Mouse (Mus musculus): ENCODE results near the gene Spry2. TPM values are rescaled to one million over a fixed set of nuclear protein-coding genes. Genes with fewer than 3 reads are reported as not detected.
A peak's percentile ranks its signal among the peaks of the same experiment; 100 is the strongest.

Spry2 gene
- polyA plus RNA-seq, 1 experiment from 2014 or later: 20.8 TPM

- no peaks in the 10 kb centered on the region for H3K27me3 ChIP-seq (replicated peaks)
- no peak for ATAC-seq (ENCODE audit: low FRiP score, low read depth)
- no peak overlapping the region for H3K9ac ChIP-seq
- no peaks in the 10 kb centered on the region for H3K36me3 ChIP-seq
- 87% methylated on average over 7 of the region's 7 CpGs for WGBS
- peaks cover 3% of the 10 kb centered on the region; the same call in 1 of the 2 replicates for H3K4me1 ChIP-seq
- no peak overlapping the region for H3K27ac ChIP-seq
- no peak overlapping the region for H3K4me2 ChIP-seq (replicated peaks)
- no peaks in the 10 kb centered on the region for H3K9me3 ChIP-seq
- H3K4me3 ChIP-seq: no peak overlapping the region
Measured at GRCm38 (mm10) chr14:105902807-105903206, 6.2 kb upstream of the Spry2 start.

GRCm38 (mm10) chr14:105900841-105901240 is 4.2 kb upstream of the Spry2 start:
- ATAC-seq (ENCODE audit: low FRiP score, low read depth): no peak
- WGBS: 98% methylated on average over 3 of the region's 3 CpGs
- Histone ChIP-seq H3K4me3 (no peak overlapping the region), H3K27ac (no peak overlapping the region), H3K9me3 (no peaks in the 10 kb centered on the region), H3K4me2 (replicated peaks) (no peak overlapping the region), H3K9ac (no peak overlapping the region), H3K27me3 (replicated peaks) (no peaks in the 10 kb centered on the region), H3K36me3 (no peaks in the 10 kb centered on the region), H3K4me1 (peaks cover 3% of the 10 kb centered on the region; the same call in 1 of the 2 replicates)

GRCm38 (mm10) chr14:105899116-105899515 is 2.5 kb upstream of the Spry2 start:
- Histone ChIP-seq H3K36me3 (no peaks in the 10 kb centered on the region), H3K27me3 (replicated peaks) (no peaks in the 10 kb centered on the region), H3K9ac (no peak overlapping the region), H3K4me1 (peaks cover 7% of the 10 kb centered on the region; the same call in 1 of the 2 replicates), H3K9me3 (no peaks in the 10 kb centered on the region), H3K27ac (no peak overlapping the region), H3K4me2 (replicated peaks) (peak overlapping the region; percentile 94), H3K4me3 (peak overlapping the region; percentile 84)
- ATAC-seq (ENCODE audit: low FRiP score, low read depth): no peak
- 3% methylated on average over 11 of the region's 11 CpGs for WGBS

GRCm38 (mm10) chr14:105898266-105899111 is 1.9 kb upstream of the Spry2 start:
- H3K4me3 ChIP-seq: peak overlapping the region; percentile 84
- peak overlapping the region; percentile 53; the same call in 1 of the 2 replicates for H3K27ac ChIP-seq
- H3K9me3 ChIP-seq: no peaks in the 10 kb centered on the region
- H3K4me2 ChIP-seq (replicated peaks): peak overlapping the region; percentile 94
- H3K9ac ChIP-seq: peak overlapping the region; percentile 80
- peak; percentile 6 for ATAC-seq (ENCODE audit: low FRiP score, low read depth)
- H3K27me3 ChIP-seq (replicated peaks): no peaks in the 10 kb centered on the region
- WGBS: under 1% methylated on average over 58 of the region's 58 CpGs
- peaks cover 14% of the 10 kb centered on the region; the same call in 1 of the 2 replicates for H3K4me1 ChIP-seq
- H3K36me3 ChIP-seq: no peaks in the 10 kb centered on the region

- peak overlapping the region; percentile 97 for H3K27ac ChIP-seq
- H3K9ac ChIP-seq: peak overlapping the region; percentile 80
- 2% methylated on average over 13 of the region's 28 CpGs for WGBS
- no peaks in the 10 kb centered on the region for H3K9me3 ChIP-seq
- H3K4me3 ChIP-seq: peak overlapping the region; percentile 84
- H3K4me2 ChIP-seq (replicated peaks): peak overlapping the region; percentile 94
- peak; percentile 69 for ATAC-seq (ENCODE audit: low FRiP score, low read depth)
- no peaks in the 10 kb centered on the region for H3K27me3 ChIP-seq (replicated peaks)
- peaks cover 22% of the 10 kb centered on the region for H3K4me1 ChIP-seq
- peaks cover 6% of the 10 kb centered on the region; the same call in 1 of the 2 replicates for H3K36me3 ChIP-seq
Measured at GRCm38 (mm10) chr14:105897569-105898101, 1.0 kb upstream of the Spry2 start.

GRCm38 (mm10) chr14:105895961-105896651 is 513 bp downstream of the Spry2 start:
- Histone ChIP-seq H3K36me3 (peaks cover 7% of the 10 kb centered on the region; the same call in 1 of the 2 replicates), H3K4me2 (replicated peaks) (peak overlapping the region; percentile 94), H3K27me3 (replicated peaks) (no peaks in the 10 kb centered on the region), H3K9me3 (no peaks in the 10 kb centered on the region), H3K9ac (peak overlapping the region; percentile 80), H3K27ac (peak overlapping the region; percentile 97), H3K4me3 (peak overlapping the region; percentile 84), H3K4me1 (peaks cover 23% of the 10 kb centered on the region)
- ATAC-seq (ENCODE audit: low FRiP score, low read depth): no peak
- WGBS: under 1% methylated on average over 50 of the region's 50 CpGs

GRCm38 (mm10) chr14:105894971-105895873 is 1.4 kb downstream of the Spry2 start:
- H3K4me2 ChIP-seq (replicated peaks): peak overlapping the region; percentile 94
- peak overlapping the region; percentile 84 for H3K4me3 ChIP-seq
- peak overlapping the region; percentile 32; the same call in 1 of the 2 replicates for H3K27ac ChIP-seq
- peak overlapping the region; percentile 80 for H3K9ac ChIP-seq
- under 1% methylated on average over 36 of the region's 36 CpGs for WGBS
- peaks cover 23% of the 10 kb centered on the region for H3K4me1 ChIP-seq
- peaks cover 7% of the 10 kb centered on the region; the same call in 1 of the 2 replicates for H3K36me3 ChIP-seq
- no peak for ATAC-seq (ENCODE audit: low FRiP score, low read depth)
- no peaks in the 10 kb centered on the region for H3K27me3 ChIP-seq (replicated peaks)
- no peaks in the 10 kb centered on the region for H3K9me3 ChIP-seq

- Histone ChIP-seq H3K36me3 (peaks cover 7% of the 10 kb centered on the region; the same call in 1 of the 2 replicates), H3K9me3 (no peaks in the 10 kb centered on the region), H3K4me2 (replicated peaks) (peak overlapping the region; percentile 94), H3K4me3 (peak overlapping the region; percentile 84), H3K9ac (peak overlapping the region; percentile 80), H3K27me3 (replicated peaks) (no peaks in the 10 kb centered on the region), H3K4me1 (peaks cover 20% of the 10 kb centered on the region), H3K27ac (no peak overlapping the region)
- ATAC-seq (ENCODE audit: low FRiP score, low read depth): no peak
- WGBS: 20% methylated on average over 9 of the region's 9 CpGs
Measured at GRCm38 (mm10) chr14:105893623-105893995, 3.0 kb downstream of the Spry2 start.

- Histone ChIP-seq H3K36me3 (peaks cover 7% of the 10 kb centered on the region; the same call in 1 of the 2 replicates), H3K4me3 (peak overlapping the region; percentile 84), H3K27me3 (replicated peaks) (no peaks in the 10 kb centered on the region), H3K4me1 (peaks cover 20% of the 10 kb centered on the region), H3K9ac (peak overlapping the region; percentile 80), H3K27ac (no peak overlapping the region), H3K9me3 (no peaks in the 10 kb centered on the region), H3K4me2 (replicated peaks) (peak overlapping the region; percentile 94)
- WGBS: 31% methylated on average over 24 of the region's 24 CpGs
- no peak for ATAC-seq (ENCODE audit: low FRiP score, low read depth)
Measured at GRCm38 (mm10) chr14:105892941-105893622, 3.5 kb downstream of the Spry2 start.

- peaks cover 20% of the 10 kb centered on the region for H3K4me1 ChIP-seq
- no peak overlapping the region for H3K9ac ChIP-seq
- H3K4me2 ChIP-seq (replicated peaks): no peak overlapping the region
- 53% methylated on average over 5 of the region's 5 CpGs for WGBS
- no peak overlapping the region for H3K27ac ChIP-seq
- H3K36me3 ChIP-seq: peaks cover 7% of the 10 kb centered on the region; the same call in 1 of the 2 replicates
- H3K4me3 ChIP-seq: no peak overlapping the region
- H3K27me3 ChIP-seq (replicated peaks): no peaks in the 10 kb centered on the region
- no peaks in the 10 kb centered on the region for H3K9me3 ChIP-seq
- ATAC-seq (ENCODE audit: low FRiP score, low read depth): no peak
Measured at GRCm38 (mm10) chr14:105890516-105891231, 5.9 kb downstream of the Spry2 start.

All from neural tube, embryonic 12.5 days (tissue).